Mouse (Mus musculus) spleen, adult 18-20 months (tissue): ENCODE data around the gene Dmrtc1b.
"Not testable (repeated sequence)": the region's sequence is repeated elsewhere in the genome, so short reads cannot be mapped to it uniquely, and the experiment has no call there.

Source experiments
- DNase-seq, 2 experiments: peaks; one replicate each; pipeline ENCODE4 v3.0.0; 2022; ENCODE audit warnings: mixed read lengths in 2 of 2

Dmrtc1b gene

GRCm38 (mm10) chrX:102707535-102707934 is at the start of gene Dmrtc1b, which contains the start of gene Gm9112:
Gene Dmrtc1b, plus strand, starts transcription at chrX:102707865.
Gene Gm9112, minus strand, starts transcription at chrX:102707635.
- not testable (repeated sequence) for DNase-seq

- DNase-seq, result peak in 1 of 2 experiments; percentile 15
Observed at GRCm38 (mm10) chrX:102660712-102661111, 47.0 kb upstream of the Dmrtc1b start.

- DNase-seq, result no peak
Observed at GRCm38 (mm10) chrX:102666641-102667040, 41.0 kb upstream of the Dmrtc1b start.

DNA sequence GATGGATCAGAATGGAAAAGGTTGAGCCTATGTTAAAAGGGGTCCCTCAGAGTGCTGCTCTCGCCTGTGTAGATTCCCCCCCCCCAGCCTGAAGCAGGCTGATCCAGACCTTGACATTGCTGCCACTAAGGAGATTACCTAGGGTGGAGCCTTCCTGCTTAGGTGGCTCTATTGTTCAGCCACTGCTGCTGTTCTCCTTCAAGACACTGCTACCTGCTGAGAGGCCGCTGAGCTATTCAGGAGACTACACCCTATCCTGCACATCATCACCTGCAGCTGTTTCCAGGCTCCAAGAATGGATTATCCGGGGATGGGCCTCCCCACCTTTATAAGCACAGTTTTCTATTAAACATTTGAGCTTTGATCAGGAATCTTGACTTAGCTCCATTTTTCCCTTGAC is 23.0 kb upstream of the Dmrtc1b start:
- not testable (repeated sequence) for DNase-seq

- DNase-seq, result not testable (repeated sequence)
Observed at GRCm38 (mm10) chrX:102686872-102687271, 20.8 kb upstream of the Dmrtc1b start, which contains the start of gene Gm3880. Gene Gm3880, minus strand, starts transcription at chrX:102686972.

DNA sequence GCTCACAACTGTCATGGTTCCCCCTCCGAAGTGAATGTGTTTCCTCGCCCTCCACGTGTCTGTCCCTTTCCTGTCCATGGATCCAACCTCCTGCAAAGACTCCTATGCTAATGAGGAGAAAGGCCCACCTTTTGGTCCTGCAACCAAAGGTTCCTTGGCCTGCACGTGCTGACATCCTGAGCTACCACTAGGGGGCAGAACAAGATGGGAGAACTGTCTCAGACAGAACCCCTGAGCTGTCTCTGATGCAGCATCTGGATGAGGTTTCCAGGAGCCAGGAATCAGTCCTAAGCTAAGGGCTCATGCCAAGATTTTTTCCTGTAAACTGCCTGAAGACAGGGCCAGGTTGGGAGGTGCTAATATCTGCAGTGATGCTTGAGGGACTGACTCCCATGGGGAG is 18.4 kb upstream of the Dmrtc1b start:
- peak in 1 of 2 experiments; percentile 1 for DNase-seq

DNA sequence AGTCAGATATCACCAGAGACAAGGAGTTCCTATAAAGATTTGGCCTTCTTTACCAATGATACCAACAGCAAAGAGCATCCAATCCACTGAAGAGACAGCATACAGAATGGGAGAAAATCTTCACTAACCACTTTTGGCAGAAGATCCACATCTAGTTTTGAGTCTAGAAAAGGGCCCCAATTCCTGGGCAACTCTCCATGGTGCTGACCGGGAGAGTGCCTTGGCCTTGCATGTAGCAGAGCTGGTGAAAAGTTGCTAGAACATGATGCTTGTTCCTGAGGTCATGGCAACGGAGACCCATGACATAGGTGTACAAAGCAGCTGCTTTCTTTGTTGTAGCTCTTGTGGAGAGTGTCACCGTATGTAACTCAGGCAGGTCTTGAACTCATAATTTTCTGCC is 7.0 kb upstream of the Dmrtc1b start:
- not testable (repeated sequence) for DNase-seq

DNA sequence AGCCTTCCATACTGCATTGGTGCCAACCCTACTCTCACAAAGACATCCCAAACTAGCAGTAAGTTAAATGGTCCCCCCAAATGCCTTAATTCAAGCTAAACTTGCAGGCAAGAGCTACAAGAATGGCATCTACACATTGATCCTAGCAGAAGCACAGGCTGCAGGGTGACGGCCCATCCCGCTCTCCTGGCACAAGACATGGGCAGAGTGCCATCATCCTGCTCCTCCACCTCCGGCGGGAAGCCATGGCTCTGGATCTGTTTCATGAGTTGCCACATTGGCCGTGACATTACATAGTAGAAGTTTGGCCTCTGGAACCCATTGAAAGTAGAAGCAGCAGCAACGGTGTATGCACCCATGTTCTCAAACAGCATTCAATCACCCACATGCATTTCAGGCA is 16.6 kb downstream of the Dmrtc1b start:
- not testable (repeated sequence) for DNase-seq
